Mouse (Mus musculus) heart, embryonic 11.5 days (tissue): ENCODE measurements around the gene Itgb3bp. TPM values are rescaled to one million over a fixed set of nuclear protein-coding genes. Genes with fewer than 3 reads are reported as not detected.

ENCODE experiments used
- ATAC-seq: fragments of 200-750 bp; cut with Nextera tagmentation; replicated peaks from 2 replicates; pipeline ENCODE4 v1.8.0; 2017; ENCODE audit warnings: moderate library complexity; ENCODE audit not compliant: insufficient number of reproducible peaks, low FRiP score, low TSS enrichment
- H3K27ac ChIP-seq: fragments of 300-500 bp; sonication (generic); 2 replicates; pipeline ENCODE4 v1.5.1; 2014; ENCODE audit warnings: mild to moderate bottlenecking, low read depth, low read length
- H3K27me3 ChIP-seq: fragments of 300-500 bp; sonication (generic); 2 replicates; pipeline ENCODE4 v1.6.1; 2014; ENCODE audit warnings: mild to moderate bottlenecking, low read length, mixed read lengths; ENCODE audit not compliant: control insufficient read depth, insufficient read depth
- H3K36me3 ChIP-seq: fragments of 300-500 bp; sonication (generic); 2 replicates; pipeline ENCODE4 v1.6.1; 2014; ENCODE audit warnings: mild to moderate bottlenecking, low read length, moderate library complexity, mixed read lengths; ENCODE audit not compliant: control insufficient read depth, insufficient read depth
- H3K4me1 ChIP-seq: fragments of 300-500 bp; sonication (generic); 2 replicates; pipeline ENCODE4 v1.6.1; 2014; ENCODE audit warnings: low read length; ENCODE audit not compliant: control insufficient read depth, insufficient read depth
- H3K4me2 ChIP-seq: fragments of 300-500 bp; sonication (generic); 2 replicates; pipeline ENCODE4 v1.6.1; 2014; ENCODE audit warnings: mild to moderate bottlenecking, moderate library complexity
- H3K4me3 ChIP-seq: fragments of 300-500 bp; sonication (generic); 2 replicates; pipeline ENCODE4 v1.5.1; 2014; ENCODE audit warnings: low read depth, low read length
- H3K9ac ChIP-seq: fragments of 300-500 bp; sonication (generic); 2 replicates; pipeline ENCODE4 v1.6.1; 2014; ENCODE audit warnings: mild to moderate bottlenecking, low read depth, low read length, moderate library complexity
- H3K9me3 ChIP-seq: fragments of 300-500 bp; sonication (generic); replicated peaks from 2 replicates; pipeline ENCODE4 v1.6.1; 2016; ENCODE audit warnings: low read length; ENCODE audit not compliant: control insufficient read depth
- WGBS: fragments of 180-500 bp; shearing (Covaris S2); extraction: QIAGEN DNeasy Blood & Tissue Kit; methylation state at CpG from one replicate; pipeline ENCODE4 v1.1.7; 2014; ENCODE audit not compliant: insufficient replicate concordance; 5-methylcytosine and 5-hydroxymethylcytosine counted together
- polyA plus RNA-seq: library from polyadenylated mRNA; unstranded; fragments of >200 nt; fragmentation: Nextera tagmentation; extraction: Ambion mirVana; gene quantifications from 2 replicates; pipeline ENCODE4 v1.2.1, GENCODE M21; 2014

Itgb3bp gene
- polyA plus RNA-seq, 1 experiment from 2014 or later = 43.0 TPM

- no peaks in the 10 kb centered on the region for H3K9me3 ChIP-seq
- H3K4me2 ChIP-seq = no peak overlapping the region
- H3K27ac ChIP-seq = no peak overlapping the region
- no peak for ATAC-seq
- WGBS = 90% methylated on average over 4 of the region's 4 CpGs
- H3K9ac ChIP-seq = no peak overlapping the region
- no peak overlapping the region for H3K4me3 ChIP-seq
- no peaks in the 10 kb centered on the region for H3K27me3 ChIP-seq
- peaks cover 22% of the 10 kb centered on the region for H3K36me3 ChIP-seq
- no peaks in the 10 kb centered on the region for H3K4me1 ChIP-seq
Measured at GRCm38 (mm10) chr4:99724331-99724730, 205.3 kb downstream of the Itgb3bp start.

GRCm38 (mm10) chr4:99717905-99718304 lies 211.7 kb downstream of the Itgb3bp start:
- WGBS = 58% methylated on average over 4 of the region's 4 CpGs
- H3K9ac ChIP-seq = no peak overlapping the region
- H3K4me3 ChIP-seq = no peak overlapping the region
- no peak overlapping the region for H3K4me2 ChIP-seq
- no peaks in the 10 kb centered on the region for H3K27me3 ChIP-seq
- H3K9me3 ChIP-seq = no peaks in the 10 kb centered on the region
- H3K4me1 ChIP-seq = peaks cover 3% of the 10 kb centered on the region; the same call in 1 of the 2 replicates
- no peak overlapping the region for H3K27ac ChIP-seq
- peaks cover 3% of the 10 kb centered on the region for H3K36me3 ChIP-seq
- no peak for ATAC-seq

GRCm38 (mm10) chr4:99715783-99716416 lies 213.7 kb downstream of the Itgb3bp start:
- Histone ChIP-seq H3K27ac (peak overlapping the region; percentile 64; the same call in 1 of the 2 replicates), H3K4me1 (peaks cover 3% of the 10 kb centered on the region; the same call in 1 of the 2 replicates), H3K9ac (peak overlapping the region; percentile 92), H3K4me2 (peak overlapping the region; percentile 81), H3K9me3 (no peaks in the 10 kb centered on the region), H3K4me3 (peak overlapping the region; percentile 76), H3K27me3 (no peaks in the 10 kb centered on the region), H3K36me3 (peaks cover 3% of the 10 kb centered on the region)
- ATAC-seq = peak; percentile 65
- WGBS = 35% methylated on average over 17 of the region's 25 CpGs

Other genes with a start within 250 kb of the Itgb3bp start
- 12.9 and 13.7 TPM in 2 replicates for gene Alg6, start 214.1 kb downstream of the Itgb3bp start, polyA plus RNA-seq
- gene Efcab7, start 100.6 kb downstream of the Itgb3bp start, polyA plus RNA-seq = 10.2 and 12.4 TPM in 2 replicates
- 277 and 308 TPM in 2 replicates for gene Pgm1, start 399 bp downstream of the Itgb3bp start, polyA plus RNA-seq
- 7.3 and 9.7 TPM in 2 replicates for gene Ror1, start 166.0 kb upstream of the Itgb3bp start, polyA plus RNA-seq